Mouse (Mus musculus): Measurements from ENCODE around the gene Nfam1.

- TF ChIP-seq CTCF (IDR thresholded peaks at IDR 0.05; ENCODE audit: insufficient read depth, low read depth, low read length) (no peak), POLR2A (IDR thresholded peaks at IDR 0.05; ENCODE audit: insufficient read depth, low read depth, low read length) (no peak)
Observed at GRCm38 (mm10) chr15:83034275-83034977, 1.3 kb upstream of the Nfam1 start.

All from olfactory bulb, adult 2 months (tissue).